Mouse (Mus musculus) megakaryocyte, embryonic 14.5 days (primary cell): Measurements from ENCODE around the gene Whrn.

Experiments
- FLI1 ChIP-seq: IDR thresholded peaks from 2 replicates; pipeline ENCODE4 v1.6.1; 2012; ENCODE audit warnings: low read length, inconsistent platforms, mixed read lengths
- GATA1 ChIP-seq: IDR thresholded peaks from 3 replicates; pipeline ENCODE4 v1.6.1; 2012; ENCODE audit warnings: mixed read lengths, low read length, inconsistent platforms, borderline replicate concordance

DNA sequence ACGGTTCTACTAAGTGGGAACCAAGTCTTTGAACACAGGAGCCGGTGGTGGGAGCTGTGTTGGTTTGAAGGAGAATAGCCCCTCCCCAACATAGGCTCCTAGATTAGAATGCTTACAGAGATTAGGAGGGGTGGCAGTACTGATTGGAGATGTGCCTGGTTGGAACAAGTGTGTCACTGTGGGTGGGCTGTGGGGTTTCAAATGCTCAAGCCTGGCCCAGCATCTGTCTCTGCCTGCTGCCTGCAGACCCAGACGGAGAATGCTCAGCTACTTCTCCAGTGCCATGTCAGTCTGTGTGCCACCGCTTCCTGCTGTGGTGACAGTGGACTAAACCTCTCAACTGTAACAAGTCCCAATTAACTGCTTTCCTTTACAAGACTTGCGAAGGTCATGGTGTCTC lies 45.2 kb downstream of the Whrn start:
- no peak for TF ChIP-seq GATA1
- TF ChIP-seq FLI1 = no peak
